14 mouse cellular contexts compared by ENCODE assay signal in genomic region chr1:35709214-35709613, GRCm38 (mm10).
DNase-seq lines count a peak whose midpoint lies in the region.
"Had no signal": no experiment of that assay in that cellular context is flagged by ENCODE, and none has a peak within 500 bp of the region (broad histone marks: within the 10 kb centered on the region; RNA-seq: fewer than 3 reads in every experiment).

No protein-coding gene starts in this region.

- DNase-seq in thymus, postnatal 0 days (ENCODE audit: low spot score) = peak; percentile 53
- DNase-seq in thymus, postnatal 10 days (ENCODE audit: low spot score in 2 of 2) = no peak
- DNase-seq in CD4-positive, CD25-positive, alpha-beta regulatory T cell, adult 2 months (ENCODE audit: low read depth, low spot score) = peak; percentile 43
- peak; percentile 39 for DNase-seq in T-cell, adult 2 months (ENCODE audit: low spot score)
- peak; percentile 57 for DNase-seq in naive thymus-derived CD4-positive, alpha-beta T cell, adult 2 months (ENCODE audit: low read depth)
- DNase-seq in right cerebral cortex, postnatal 25 days = no peak
- DNase-seq in kidney, postnatal 4 days = no peak
- DNase-seq: adrenal gland, postnatal 10 days; cerebellum, adult 11 months; cerebellum, adult 8-10 months; cerebellum, postnatal 14 days; embryo, embryonic 11 days; gastrocnemius, postnatal 10 days; heart, adult 2 months had no signal

Comparison
In these comparisons a context has a peak if more than half of its experiments do, and no peak if none do; other contexts are left out.
1. DNase-seq: peak in thymus, postnatal 0 days (single experiment), CD4-positive, CD25-positive, alpha-beta regulatory T cell, adult 2 months (single experiment), T-cell, adult 2 months (single experiment) and naive thymus-derived CD4-positive, alpha-beta T cell, adult 2 months (single experiment); none in thymus, postnatal 10 days (0 of 2), right cerebral cortex, postnatal 25 days (single experiment) and kidney, postnatal 4 days (0 of 2).